ENCODE assay signal across 20 mouse cellular contexts in genomic region chr13:107219456-107219855, GRCm38 (mm10).
A peak's percentile ranks its signal among the peaks of the same experiment; 100 is the strongest.
DNase-seq lines count a peak whose midpoint lies in the region; ATAC-seq lines count a peak whose summit lies in the region.
"Had no signal": no experiment of that assay in that cellular context is flagged by ENCODE, and none has a peak within 500 bp of the region (broad histone marks: within the 10 kb centered on the region; RNA-seq: fewer than 3 reads in every experiment).

No protein-coding gene starts in this region.

- no peaks in the 10 kb centered on the region for H3K27me3 ChIP-seq in forebrain, embryonic 16.5 days (replicated peaks; ENCODE audit: control insufficient read depth, insufficient read depth, low read length)
- H3K27me3 ChIP-seq in forebrain, embryonic 15.5 days: no peaks in the 10 kb centered on the region
- H3K27me3 ChIP-seq: CH12.LX; embryonic facial prominence, embryonic 12.5 days; hindbrain, embryonic 12.5 days had no signal

- no peaks in the 10 kb centered on the region for H3K9me3 ChIP-seq in forebrain, embryonic 16.5 days (ENCODE audit: control insufficient read depth, low read length)
- no peaks in the 10 kb centered on the region for H3K9me3 ChIP-seq in forebrain, embryonic 15.5 days
- H3K9me3 ChIP-seq: embryonic facial prominence, embryonic 12.5 days; hindbrain, embryonic 12.5 days; midbrain, embryonic 10.5 days had no signal

- H3K4me3 ChIP-seq in forebrain, embryonic 16.5 days (replicated peaks; ENCODE audit: low read length): no peak overlapping the region
- H3K4me3 ChIP-seq in forebrain, embryonic 15.5 days: no peak overlapping the region
- H3K4me3 ChIP-seq: embryonic facial prominence, embryonic 12.5 days; erythroblast, embryonic 14.5 days; hindbrain, embryonic 12.5 days; midbrain, embryonic 10.5 days had no signal

- ATAC-seq in forebrain, embryonic 16.5 days: peak; percentile 34; the same call in 1 of the 2 replicates
- ATAC-seq in forebrain, embryonic 15.5 days (replicated peaks): no peak

- no peak overlapping the region for H3K4me2 ChIP-seq in forebrain, embryonic 16.5 days (ENCODE audit: low read length)
- H3K4me2 ChIP-seq in forebrain, embryonic 15.5 days (replicated peaks): no peak overlapping the region
- H3K4me2 ChIP-seq: embryonic facial prominence, embryonic 12.5 days; heart, embryonic 11.5 days; hindbrain, embryonic 12.5 days had no signal

- H3K4me1 ChIP-seq in forebrain, embryonic 16.5 days (replicated peaks; ENCODE audit: control insufficient read depth, insufficient read depth, low read length): 0 out of 2 replicates have a peak, but pooled peaks cover 3% of the 10 kb centered on the region
- 0 out of 2 replicates have a peak, but pooled peaks cover 3% of the 10 kb centered on the region for H3K4me1 ChIP-seq in forebrain, embryonic 15.5 days
- H3K4me1 ChIP-seq: embryonic facial prominence, embryonic 12.5 days; hindbrain, embryonic 12.5 days had no signal

- no peaks in the 10 kb centered on the region for H3K36me3 ChIP-seq in forebrain, embryonic 16.5 days (ENCODE audit: control insufficient read depth, insufficient read depth)
- H3K36me3 ChIP-seq in forebrain, embryonic 15.5 days: no peaks in the 10 kb centered on the region
- H3K36me3 ChIP-seq: embryonic facial prominence, embryonic 12.5 days; hindbrain, embryonic 12.5 days; midbrain, embryonic 10.5 days had no signal

- H3K27ac ChIP-seq in forebrain, embryonic 16.5 days (ENCODE audit: low read length): no peak overlapping the region
- no peak overlapping the region for H3K27ac ChIP-seq in forebrain, embryonic 15.5 days (replicated peaks)
- H3K27ac ChIP-seq: embryonic facial prominence, embryonic 12.5 days; hindbrain, embryonic 12.5 days; liver, embryonic 14.5 days; macrophage; midbrain, embryonic 10.5 days had no signal

- DNase-seq in lung, postnatal 10 days: peak; percentile 5
- no peak for DNase-seq in lung, postnatal 14 days
- DNase-seq in cerebellum, adult 18-20 months: peak; percentile 4 to 22
- DNase-seq in lung, postnatal 36 days: peak; percentile 8
- DNase-seq in adrenal gland, postnatal 36 days: no peak
- DNase-seq: adrenal gland, postnatal 14 days; heart, postnatal 10 days; layer of hippocampus, postnatal 36 days; right cerebral cortex, postnatal 25 days; thymus, adult 2 months had no signal

- 72% methylated on average over 5 of the region's 5 CpGs for WGBS in forebrain, embryonic 16.5 days
- WGBS in forebrain, embryonic 15.5 days: 72% methylated on average over 5 of the region's 5 CpGs

- no peak overlapping the region for H3K9ac ChIP-seq in forebrain, embryonic 16.5 days (replicated peaks; ENCODE audit: low read depth, low read length)
- no peak overlapping the region for H3K9ac ChIP-seq in forebrain, embryonic 15.5 days (replicated peaks)
- H3K9ac ChIP-seq: embryonic facial prominence, embryonic 12.5 days; hindbrain, embryonic 12.5 days; liver, embryonic 14.5 days had no signal

Comparison
In these comparisons a context has a peak if more than half of its experiments do, and no peak if none do; other contexts are left out.
1. DNase-seq: peak in lung, postnatal 10 days (single experiment), cerebellum, adult 18-20 months (2 of 2) and lung, postnatal 36 days (single experiment); none in lung, postnatal 14 days (single experiment) and adrenal gland, postnatal 36 days (0 of 2).